Mouse (Mus musculus) CD4-positive, CD25-positive, alpha-beta regulatory T cell, adult 4 months (primary cell): ENCODE measurements around the gene Ccdc180. TPM values are rescaled to one million over a fixed set of nuclear protein-coding genes. Genes with fewer than 3 reads are reported as not detected.

Experiments
- ATAC-seq: one replicate; pipeline ENCODE4 v1.8.0; 2017
- polyA plus RNA-seq, 2 experiments: library from polyadenylated mRNA; unstranded; fragments of 100-300 nt; shearing (Covaris generic); gene quantifications; one replicate each; pipeline ENCODE4 v1.2.1; 2017

Ccdc180 gene
- polyA plus RNA-seq: under 1 TPM; 0.13 to 0.16 TPM

DNA sequence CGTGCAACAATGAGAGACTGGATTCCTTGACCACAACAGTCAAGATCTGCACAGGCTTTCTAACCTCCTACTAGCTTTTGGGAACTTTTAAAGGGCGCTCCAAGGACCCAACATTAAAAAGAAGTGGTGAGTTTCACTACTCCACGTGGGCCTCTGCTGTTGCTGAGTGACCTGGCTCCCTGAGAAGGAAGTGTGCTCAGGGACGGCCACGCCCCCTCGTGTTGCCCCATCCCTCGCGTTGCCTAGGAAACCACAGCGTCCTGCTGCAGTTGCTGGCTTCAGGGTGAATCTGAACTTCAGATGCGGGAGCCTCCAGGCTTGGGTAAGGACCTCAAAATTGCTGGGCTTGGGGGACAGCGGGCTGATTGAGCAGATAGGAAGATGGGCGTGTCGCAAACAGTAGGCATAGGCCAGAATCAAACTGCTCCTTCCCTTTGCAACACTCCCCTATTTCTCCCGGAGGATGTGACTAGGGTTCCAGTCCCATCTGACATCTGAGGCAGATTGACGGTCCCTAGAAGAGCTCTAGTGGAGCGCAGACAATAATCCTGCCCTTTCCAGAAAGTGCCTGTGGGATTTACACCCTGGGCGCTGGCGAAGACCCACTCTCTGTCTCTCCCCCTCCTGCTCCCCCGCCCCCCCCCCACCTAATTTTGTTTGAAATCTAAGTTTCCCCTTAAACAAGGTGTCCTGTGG is at the start of gene Ccdc180:
Ccdc180 (plus strand) TSS at position 238 of the 696 bp plus-strand sequence.
- peak; percentile 85 for ATAC-seq

DNA sequence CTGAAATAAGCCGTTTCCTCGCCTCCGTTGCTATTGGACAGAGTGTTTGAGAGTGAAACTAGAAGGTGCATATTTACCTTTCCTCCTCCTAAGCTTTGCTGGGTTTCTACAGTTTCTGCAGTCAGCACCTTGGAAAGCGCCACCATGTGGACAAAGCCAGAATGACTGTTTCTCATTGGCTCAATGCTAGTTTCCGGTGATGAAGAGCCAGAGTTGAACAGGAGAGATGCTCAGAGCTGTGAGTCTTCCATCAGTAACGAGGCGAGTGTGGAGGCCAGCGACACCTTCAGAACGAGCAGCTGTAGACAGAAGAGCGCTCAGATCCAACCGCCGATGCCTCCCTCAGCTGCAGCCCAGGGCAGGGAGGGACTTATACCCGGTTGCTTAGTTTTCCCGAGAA is 45.7 kb upstream of the Ccdc180 start:
- ATAC-seq: peak; percentile 45

DNA sequence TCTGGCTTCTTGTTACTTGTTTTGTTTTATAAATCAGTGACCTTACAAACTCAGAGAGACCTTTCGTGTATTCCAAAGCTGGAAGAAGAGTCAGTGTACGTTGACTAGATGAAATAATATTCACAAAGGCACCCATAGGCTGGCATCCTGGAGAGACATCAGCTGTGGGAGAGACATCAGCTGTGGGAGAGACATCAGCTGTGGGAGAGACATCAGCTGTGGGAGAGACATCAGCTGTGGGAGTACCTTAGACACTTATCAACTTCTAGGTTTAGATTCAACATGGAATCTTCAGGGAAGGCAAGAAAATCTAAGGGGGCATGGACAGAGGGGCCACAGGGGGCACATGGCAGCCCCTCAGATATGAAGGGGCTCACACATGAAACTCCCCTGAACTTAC is 43.8 kb upstream of the Ccdc180 start:
- ATAC-seq: no peak

DNA sequence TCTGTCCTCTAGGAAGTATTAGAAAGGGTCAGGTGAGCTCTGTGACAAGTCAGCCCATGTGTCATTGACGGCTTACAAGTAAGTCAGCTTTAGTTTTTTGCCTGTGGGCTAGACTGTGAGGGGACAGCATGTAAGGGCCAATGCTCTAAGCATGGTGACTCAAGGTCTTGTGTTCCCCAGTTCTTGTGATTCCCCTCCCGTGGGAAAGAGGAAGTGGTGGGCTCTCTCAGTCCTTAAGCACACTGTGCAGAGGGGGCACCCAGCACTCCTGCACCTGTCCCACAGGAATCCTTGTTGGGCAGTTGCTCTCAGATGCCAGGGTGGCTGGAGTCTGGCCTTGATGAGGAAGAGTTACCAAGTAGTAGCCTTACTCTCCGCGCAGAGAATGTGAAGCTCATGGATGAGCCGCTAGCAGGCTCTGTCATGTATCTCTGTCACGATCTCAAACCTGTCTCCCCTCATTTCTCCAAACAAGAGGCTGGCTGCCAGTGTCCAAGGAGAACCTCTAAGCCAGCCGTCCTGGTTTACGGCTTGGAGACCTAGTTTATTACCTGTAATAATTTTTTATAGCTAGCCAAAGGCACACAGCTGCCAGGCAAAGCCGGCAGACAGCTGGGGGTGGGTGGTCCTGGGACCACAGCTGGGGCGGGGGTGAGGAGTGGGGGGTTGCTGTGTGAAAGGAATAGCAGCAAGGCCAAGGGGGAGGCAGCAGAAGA is 41.8 kb upstream of the Ccdc180 start, which contains the start of gene Stra6l:
Stra6l (plus strand) TSS at position 556 of the 716 bp plus-strand sequence.
- ATAC-seq: no peak

DNA sequence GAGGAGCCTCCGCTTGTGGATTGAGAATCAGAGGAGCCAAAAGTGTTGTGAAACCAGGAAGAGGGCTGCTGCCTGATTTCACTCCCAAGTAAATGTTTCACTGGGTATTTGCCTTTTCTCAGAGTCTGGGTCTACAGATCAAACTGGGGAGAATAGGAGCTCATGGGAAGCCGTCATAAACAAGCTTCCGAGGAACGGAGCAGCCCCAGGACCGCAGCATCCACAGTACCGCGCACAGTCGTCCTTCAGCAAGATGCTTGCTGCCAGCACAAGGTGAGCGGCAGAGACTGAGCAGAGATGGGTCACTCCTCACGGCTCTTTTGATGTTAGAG is 41.3 kb upstream of the Ccdc180 start:
- no peak for ATAC-seq

DNA sequence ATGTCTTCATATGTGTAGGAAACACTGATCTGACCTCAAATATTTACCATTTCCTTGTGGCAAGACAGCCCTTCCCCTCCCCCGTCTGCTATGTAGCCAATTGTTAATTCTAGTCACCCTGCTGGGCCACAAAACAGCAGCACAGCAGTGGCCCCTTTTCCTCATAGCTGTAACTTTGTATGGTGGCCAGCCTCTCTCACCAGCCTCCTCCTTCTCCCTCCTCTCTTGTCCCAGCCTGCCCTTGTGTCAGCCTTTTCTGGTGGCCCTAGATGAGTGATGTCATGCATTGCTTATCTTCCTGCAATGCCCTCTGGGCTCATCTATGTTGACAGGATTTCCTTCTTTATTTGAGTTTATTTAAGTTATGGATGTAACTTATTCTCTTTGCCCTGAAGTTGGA is 40.7 kb upstream of the Ccdc180 start:
- ATAC-seq: no peak

DNA sequence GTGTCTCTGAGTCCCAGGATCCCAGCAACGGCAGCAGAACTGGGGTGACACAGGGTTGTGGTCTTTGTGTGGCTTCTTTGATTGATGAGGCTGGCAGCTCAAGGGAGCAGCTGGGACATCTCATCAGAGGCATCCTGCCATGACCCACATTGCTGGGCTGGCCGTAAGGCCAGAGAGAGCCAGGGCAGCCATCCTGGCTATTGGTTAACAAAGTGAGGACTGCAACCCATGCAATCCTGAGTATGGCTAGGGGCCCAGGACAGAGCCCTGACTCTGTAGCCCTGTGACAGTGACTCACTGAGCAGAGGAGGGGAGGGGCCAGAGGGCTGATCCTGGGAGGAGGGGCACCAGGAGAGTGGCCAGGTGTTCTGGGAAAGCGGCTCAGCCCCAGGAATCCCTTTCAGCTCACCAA is 38.5 kb upstream of the Ccdc180 start:
- ATAC-seq: no peak

DNA sequence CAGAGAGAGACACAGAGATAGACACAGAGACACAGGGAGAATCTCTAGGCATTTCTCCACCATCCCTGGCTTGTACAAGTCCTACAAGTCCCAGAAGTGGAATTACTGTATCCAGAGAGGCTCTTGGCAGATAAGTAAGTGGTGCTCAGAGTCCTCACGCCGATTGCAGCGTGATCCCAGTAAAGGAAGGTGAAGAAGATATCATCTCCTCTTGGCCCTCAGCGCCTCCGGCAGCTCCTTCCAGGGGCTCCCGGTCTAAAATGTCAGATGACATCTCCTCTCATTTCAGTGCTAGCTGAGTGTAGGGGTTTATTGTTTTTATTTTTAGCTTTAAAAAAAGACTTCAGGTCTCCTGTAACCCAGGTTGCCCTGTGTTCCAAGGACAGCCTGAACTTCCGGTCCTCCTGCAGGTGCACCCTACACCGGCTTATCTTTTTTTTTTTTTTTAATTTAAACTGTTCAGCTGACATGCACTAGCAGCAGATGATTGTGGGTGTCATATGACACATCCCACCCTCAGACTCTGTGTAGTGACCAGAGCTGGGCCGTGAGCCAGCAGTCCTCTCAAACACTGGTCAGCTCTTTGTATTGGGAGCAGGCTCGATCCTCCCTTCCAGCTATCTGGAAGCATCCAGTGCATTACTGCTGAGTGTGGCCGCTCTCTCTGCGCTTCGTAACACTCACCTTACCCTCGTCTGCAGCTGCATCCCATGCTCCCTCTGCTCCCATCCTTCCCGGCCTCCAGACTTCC is 36.4 kb upstream of the Ccdc180 start:
- no peak for ATAC-seq

DNA sequence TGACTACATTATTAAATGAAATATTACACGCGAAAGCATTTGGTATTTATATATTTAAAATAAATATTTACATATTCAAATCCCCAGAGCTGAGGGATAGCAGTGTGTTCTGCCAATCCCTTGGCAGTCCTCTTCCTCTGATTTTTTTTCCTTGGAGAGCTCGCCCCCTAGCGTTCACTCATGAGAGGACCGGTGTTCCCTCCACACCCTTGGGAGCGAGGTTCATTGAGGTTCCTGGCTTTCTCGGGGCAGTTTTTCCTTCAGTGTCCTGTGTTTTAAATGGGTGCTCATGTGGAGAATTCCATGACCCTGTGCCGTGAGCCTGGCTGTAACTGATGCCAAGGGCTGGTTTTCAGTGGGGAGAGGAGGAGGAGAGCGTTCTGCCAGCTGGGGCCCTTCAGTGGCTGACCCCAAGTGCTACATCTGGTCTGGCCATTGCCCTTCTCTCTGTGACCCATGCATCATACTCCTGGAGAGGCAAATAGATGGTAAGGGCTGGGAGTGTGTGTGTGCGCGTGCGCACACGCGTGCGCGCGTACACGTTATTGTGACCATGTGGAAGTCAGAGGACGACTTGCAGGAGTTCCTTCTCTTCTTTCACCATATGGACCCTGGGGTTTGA is 34.2 kb upstream of the Ccdc180 start:
- ATAC-seq: no peak

DNA sequence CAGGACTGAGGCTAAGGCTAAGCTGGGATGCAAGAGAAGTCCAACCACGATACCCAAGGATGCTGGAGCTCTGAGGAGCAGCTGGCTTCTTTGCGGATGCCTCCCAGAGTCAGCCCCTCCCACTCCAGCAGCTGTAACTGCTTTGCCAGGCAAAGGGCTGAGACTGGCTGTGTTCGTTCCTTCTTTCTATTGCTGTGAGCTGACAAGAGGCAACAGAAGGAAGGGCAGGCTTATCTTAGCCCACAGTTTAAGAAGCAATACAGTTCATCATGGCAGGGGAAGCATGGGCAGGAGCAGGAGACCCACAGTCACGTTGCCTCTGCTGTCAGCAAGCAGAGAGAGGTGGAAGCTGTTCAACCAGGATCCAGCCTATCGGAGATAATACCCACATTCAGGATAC is 28.9 kb upstream of the Ccdc180 start:
- ATAC-seq: no peak

DNA sequence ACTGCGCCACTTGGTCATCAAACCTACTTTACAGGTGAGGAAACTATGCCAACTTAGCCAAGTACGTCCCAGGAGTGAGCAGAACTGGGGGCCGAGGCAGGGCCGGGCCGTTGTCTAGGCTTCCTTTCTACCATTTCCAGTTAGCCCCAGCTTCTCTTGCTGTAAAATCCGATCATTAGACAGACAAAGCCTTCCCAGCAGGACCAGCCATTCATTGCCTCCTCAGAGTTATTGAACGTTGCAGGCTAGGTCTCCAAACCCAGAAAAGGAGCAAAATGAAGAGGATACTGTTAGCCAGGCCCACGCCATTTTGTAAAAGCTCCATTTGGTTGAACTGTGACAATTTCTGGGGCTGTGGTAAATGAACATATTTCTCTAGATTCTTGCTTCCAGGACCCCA is 22.7 kb upstream of the Ccdc180 start:
- no peak for ATAC-seq

DNA sequence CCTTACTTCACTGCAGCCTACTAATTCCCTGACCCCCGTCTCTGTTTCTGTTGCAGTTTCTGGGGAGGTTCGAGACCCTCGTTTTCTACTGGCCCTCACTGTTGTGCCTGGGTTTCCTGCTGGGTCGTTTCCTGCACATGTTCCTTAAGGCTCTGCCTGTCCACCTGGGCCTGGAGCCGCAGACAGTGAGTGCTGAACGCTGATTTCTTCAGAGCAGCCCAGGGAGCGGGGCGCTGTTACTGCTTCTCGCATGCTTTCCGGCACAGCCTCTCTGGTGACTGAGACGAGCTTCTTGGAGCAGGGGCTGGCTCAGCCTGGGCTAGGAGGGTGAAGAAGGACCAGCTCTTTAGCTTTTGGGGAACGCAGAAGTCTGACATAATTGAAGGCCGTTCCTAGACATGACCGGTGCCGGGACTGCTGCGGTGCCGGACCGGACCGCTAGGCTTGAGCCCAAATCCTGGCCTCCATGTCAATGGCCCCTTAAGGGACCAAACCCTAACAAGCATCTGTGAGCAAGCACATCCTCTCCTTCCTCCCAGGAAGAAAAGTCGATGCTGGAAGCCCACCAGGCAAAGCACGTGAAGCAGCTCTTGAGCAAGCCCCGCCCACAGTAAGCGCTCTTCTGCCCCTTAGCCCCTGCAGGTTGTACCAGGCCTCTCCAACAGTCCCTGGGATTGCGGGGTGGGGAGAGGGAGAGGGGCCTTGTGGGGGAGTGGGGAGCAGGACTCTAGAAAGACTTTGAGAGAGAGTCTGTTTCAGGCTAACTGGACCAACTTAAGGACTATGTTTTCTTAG is 20.9 kb upstream of the Ccdc180 start:
- ATAC-seq: no peak

DNA sequence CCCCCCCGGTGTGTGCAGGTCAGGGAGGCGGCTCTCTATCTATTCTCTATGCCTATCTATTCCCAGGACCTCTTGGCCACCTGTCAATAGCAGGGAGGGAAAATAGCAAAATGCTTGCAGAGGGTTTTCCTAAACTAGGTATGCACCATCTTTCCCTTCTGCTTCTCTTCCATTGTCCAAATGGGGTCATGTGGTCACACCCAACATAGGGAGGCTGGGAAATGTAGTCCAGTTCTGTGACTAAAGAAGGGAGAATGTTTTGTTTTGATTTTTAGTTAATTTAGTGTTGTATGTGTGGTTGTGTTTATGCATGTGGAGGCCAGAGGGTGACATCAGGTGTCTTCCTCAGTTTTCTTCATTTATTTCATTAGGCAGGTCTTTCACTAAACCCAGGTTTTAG is 18.0 kb upstream of the Ccdc180 start:
- ATAC-seq: no peak

DNA sequence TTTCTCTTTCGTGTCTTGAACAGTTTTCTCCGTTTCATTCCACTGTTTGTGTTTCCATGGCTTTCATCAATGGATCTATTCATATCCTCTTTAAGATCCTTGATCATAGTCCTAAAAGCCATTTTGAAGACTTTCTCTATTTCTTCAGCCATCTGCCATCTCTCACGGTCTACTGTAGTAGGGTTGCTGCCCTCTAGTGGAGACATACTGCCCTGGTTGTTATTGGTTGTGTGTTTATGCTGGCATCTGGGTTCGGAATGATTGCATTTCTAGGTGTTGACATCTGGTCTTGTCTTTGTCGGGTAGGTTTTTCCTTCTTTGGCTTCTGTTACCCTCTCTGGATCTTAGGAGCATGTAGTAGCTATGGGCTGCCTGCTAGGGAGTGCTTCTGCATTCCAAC is 11.2 kb upstream of the Ccdc180 start:
- ATAC-seq: peak; percentile 49

DNA sequence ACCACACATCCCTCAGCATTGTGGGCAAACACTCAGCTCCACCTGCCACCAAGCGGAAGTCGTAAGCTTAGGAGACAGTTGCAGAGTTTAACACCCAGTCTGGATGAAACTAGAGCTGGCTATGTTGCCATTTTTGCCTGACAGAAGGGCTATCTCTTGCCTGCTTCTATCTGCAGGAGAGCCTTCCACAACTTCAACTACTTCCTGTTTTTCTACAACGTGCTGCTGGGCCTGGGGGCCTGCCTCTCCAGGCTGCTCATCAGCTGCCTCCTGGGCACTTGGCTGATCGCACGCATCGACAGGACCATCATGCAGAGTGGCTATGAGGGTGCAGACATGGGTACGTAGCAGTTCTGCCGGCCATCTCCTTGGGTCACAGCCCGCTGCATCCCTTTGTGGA is 7.6 kb upstream of the Ccdc180 start:
- no peak for ATAC-seq

DNA sequence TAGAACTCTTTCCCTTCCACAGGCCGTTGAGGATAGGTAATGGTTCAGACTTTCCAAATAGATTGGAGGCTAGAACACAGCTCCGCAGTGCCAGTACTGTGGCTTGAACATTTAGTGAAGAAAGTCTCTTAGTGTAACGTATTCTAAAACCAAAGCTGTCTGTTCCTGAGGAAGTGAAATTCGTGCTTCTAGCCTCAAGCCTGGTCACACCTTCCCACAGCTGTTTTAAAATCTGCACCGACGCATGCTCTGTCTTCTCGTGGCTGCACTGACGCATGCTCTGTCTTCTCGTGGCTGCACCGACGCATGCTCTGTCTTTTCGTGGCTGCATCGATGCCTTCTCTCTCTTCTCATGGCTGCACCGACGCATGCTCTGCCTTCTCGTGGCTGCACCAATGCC is 6.9 kb upstream of the Ccdc180 start:
- ATAC-seq: no peak

DNA sequence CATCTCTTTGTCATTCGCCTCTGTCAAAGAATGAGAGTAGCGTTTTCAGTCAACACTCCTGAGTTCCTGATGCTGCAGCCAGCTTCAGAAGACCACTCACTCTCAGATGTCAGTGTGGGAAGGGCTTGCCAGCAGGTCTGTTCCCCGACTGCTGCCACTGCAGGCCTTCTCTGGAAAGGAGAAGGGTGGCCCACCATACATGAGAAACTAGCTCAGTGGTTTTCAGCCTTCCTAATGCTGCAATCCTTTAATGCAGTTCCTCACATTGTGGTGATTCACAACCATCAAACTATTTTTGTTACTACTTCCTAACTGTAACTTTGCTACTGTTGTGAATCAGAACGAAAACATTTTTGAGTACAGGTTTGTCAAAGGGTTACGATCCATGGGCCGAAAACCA is 616 bp upstream of the Ccdc180 start:
- ATAC-seq: no peak

DNA sequence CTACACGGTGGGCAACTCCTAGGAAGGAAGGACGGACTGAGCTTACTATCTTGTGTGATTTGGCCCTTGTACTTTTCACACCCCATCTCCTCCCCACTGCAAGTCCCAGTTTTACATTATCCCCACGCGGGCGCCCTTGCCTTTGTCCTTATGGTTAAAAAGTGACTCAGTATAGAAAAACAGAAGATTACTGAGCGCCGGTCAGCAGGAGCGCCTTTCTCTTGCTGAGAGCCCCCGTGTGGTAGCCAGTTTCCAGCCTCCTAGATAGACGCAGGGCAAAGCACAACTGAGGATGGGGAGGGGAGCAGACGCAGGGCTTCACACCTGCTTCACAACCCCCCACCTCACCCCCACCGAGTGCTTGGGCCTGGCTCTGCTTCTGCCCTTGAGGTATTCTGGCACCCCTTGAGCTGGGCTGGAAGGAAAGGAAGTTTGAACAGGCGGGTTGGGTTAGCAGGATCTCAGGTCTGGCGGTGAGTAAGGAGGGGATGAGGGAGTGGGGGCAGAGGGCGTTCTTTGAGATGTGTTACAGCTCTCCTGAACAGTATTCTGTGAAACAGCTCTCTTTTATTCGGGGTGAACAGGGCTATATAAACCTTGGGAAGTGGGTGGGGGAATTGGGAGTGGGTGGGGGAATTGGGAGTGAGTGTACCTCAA is 6.5 kb downstream of the Ccdc180 start:
- ATAC-seq: no peak

DNA sequence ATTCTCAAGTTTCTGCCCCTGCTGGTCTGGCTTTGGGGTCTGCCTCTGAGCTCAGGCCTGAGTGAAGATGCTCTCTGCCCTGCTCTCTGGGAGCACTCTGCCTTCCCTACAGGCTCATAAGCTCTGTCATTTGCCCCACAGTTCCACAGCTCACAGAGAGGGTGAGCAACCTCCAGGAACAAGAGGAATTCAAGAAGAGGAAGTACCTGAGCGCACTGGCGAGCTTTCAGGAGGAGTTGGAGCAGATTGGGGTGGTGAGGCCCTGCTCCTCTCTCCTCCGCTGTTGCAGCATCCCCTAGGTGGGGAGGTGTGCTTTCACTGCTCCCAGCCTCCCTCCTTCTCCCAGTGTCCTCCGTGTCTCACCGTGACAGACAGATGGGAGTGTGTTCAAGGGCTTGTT is 8.3 kb downstream of the Ccdc180 start:
- ATAC-seq: no peak

DNA sequence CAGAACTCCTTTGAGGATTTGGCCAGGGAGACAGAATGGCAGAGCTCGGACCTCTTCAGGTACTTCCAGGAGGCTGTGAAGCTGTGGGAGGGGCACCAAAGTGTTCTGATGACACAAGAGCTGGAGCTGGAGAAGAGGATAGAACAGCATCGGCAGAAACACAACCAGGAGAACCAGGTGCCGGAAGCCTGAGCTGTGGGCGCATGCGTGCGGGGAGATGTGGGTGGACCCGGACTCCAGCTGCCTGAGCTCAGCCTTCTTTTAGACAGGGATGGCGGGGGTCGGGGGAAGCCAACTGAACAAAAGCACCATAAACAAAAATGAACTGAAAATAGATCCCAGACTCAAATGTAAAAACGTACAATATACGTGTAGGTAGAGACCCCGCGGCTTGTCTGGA is 19.2 kb downstream of the Ccdc180 start:
- no peak for ATAC-seq

DNA sequence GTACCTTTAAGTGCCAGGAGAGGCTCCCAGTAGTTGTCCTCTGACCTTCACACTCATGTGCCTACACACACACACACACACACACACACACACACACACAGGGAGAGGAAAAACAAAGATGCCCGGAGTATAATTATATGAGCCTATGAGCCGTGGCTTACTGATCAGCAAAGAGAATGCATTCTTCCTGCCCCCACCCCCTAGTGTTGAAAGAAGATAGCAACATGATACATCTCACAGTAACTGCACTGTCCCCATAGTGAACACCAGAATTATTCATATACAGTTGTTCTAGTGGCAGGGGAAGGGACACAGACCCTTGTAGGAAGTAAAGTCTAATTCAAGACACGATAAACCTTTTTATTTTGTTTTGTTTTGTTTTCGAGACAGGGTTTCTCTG is 19.8 kb downstream of the Ccdc180 start:
- ATAC-seq: no peak

DNA sequence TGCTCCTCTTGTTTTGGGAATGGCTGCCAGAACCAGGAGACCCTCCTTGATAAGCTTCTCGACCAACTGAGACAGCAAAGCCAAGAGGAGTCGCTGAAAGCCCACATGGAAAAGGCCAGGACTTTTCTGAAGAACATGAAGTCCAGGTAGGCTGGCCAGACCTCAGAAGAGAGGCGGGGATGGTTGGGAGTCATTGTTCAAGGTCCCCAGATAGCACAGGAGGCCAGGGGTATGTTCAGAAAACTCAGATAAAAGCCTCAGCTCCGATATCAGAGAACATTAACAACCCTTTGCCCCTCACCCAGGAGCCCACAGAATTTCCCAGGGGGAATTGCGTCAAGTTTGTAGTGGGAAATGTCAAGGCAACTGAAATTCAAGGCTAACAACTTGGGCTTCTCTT is 21.2 kb downstream of the Ccdc180 start:
- ATAC-seq: no peak
